Mouse (Mus musculus) neural tube, embryonic 14.5 days (tissue): ENCODE measurements at regions not wholly inside any gene's neighbourhood (a gene's known extent, or its start where the extent isn't known, plus 50 kb on each side); places are given as distances from the start of the nearest gene placed in this dataset. TPM values are rescaled to one million over a fixed set of nuclear protein-coding genes. Genes with fewer than 3 reads are reported as not detected.
"Not testable (repeated sequence)": the region's sequence is repeated elsewhere in the genome, so short reads cannot be mapped to it uniquely, and the experiment has no call there.

ENCODE experiments used
- ATAC-seq: fragments of 200-750 bp; cut with Nextera tagmentation; 2 replicates; pipeline ENCODE4 v1.8.0; 2017; ENCODE audit warnings: low read depth, mild to moderate bottlenecking, moderate TSS enrichment, moderate library complexity
- H3K27ac ChIP-seq: fragments of 300-500 bp; sonication (generic); 2 replicates; pipeline ENCODE4 v1.5.1; 2014; ENCODE audit warnings: low read depth, mild to moderate bottlenecking, control low read depth, low read length, moderate library complexity, mixed read lengths
- H3K27me3 ChIP-seq: fragments of 300-500 bp; sonication (generic); 2 replicates; pipeline ENCODE4 v1.6.1; 2014; ENCODE audit warnings: low read length; ENCODE audit not compliant: control insufficient read depth, insufficient read depth
- H3K36me3 ChIP-seq: fragments of 300-500 bp; sonication (generic); 2 replicates; pipeline ENCODE4 v1.6.1; 2014; ENCODE audit warnings: low read length, mixed read lengths; ENCODE audit not compliant: control insufficient read depth, insufficient read depth
- H3K4me1 ChIP-seq: fragments of 300-500 bp; sonication (generic); 2 replicates; pipeline ENCODE4 v1.6.1; 2014; ENCODE audit warnings: low read length; ENCODE audit not compliant: control insufficient read depth, insufficient read depth
- H3K4me2 ChIP-seq: fragments of 300-500 bp; sonication (generic); 2 replicates; pipeline ENCODE4 v1.6.1; 2014; ENCODE audit warnings: mild to moderate bottlenecking, low read depth, low read length, control low read depth
- H3K4me3 ChIP-seq: fragments of 300-500 bp; sonication (generic); 2 replicates; pipeline ENCODE4 v1.5.1; 2014; ENCODE audit warnings: low read depth, low read length, control low read depth, mixed read lengths
- H3K9ac ChIP-seq: fragments of 300-500 bp; sonication (generic); replicated peaks from 2 replicates; pipeline ENCODE4 v1.6.1; 2014; ENCODE audit warnings: low read depth, mild to moderate bottlenecking, control low read depth, low read length, mixed read lengths
- H3K9me3 ChIP-seq: fragments of 300-500 bp; sonication (generic); 2 replicates; pipeline ENCODE4 v1.6.1; 2016; ENCODE audit warnings: low read length; ENCODE audit not compliant: control insufficient read depth
- WGBS: fragments of 180-500 bp; shearing (Covaris S2); extraction: QIAGEN DNeasy Blood & Tissue Kit; methylation state at CpG from one replicate; pipeline ENCODE4 v1.1.7; 2014; 5-methylcytosine and 5-hydroxymethylcytosine counted together
- microRNA-seq: library from miRNA; unstranded; fragments of <30 nt; microRNA quantifications from one replicate; pipeline ENCODE4, GENCODE M21; 2016

DNA sequence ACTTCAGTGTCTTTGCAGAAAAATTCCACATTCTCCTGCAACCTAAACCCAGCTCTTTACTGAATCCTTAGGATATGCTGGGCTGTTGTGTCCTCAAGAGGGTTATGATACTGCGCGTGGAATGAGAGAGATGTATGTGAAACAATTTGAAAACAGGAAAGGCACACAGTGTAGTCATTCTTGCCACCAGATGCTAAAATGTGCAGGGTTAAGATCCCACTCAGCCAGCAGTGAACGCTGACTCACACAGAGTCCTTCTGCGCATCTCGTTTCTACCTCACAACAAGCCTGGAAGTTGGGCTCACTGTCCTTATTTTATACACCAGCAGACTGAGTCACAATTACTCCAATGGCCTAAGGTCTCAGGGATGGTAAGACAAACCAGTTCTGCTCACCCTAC is 59.9 kb upstream of the Max start:
- H3K4me3 ChIP-seq: no peak overlapping the region
- no peak overlapping the region for H3K9ac ChIP-seq
- peaks cover 8% of the 10 kb centered on the region; the same call in 1 of the 2 replicates for H3K4me1 ChIP-seq
- no peaks in the 10 kb centered on the region for H3K36me3 ChIP-seq
- H3K4me2 ChIP-seq: no peak overlapping the region
- H3K27me3 ChIP-seq: no peaks in the 10 kb centered on the region
- ATAC-seq: no peak
- H3K9me3 ChIP-seq: no peaks in the 10 kb centered on the region
- 78% methylated on average over 5 of the region's 5 CpGs for WGBS
- H3K27ac ChIP-seq: no peak overlapping the region

DNA sequence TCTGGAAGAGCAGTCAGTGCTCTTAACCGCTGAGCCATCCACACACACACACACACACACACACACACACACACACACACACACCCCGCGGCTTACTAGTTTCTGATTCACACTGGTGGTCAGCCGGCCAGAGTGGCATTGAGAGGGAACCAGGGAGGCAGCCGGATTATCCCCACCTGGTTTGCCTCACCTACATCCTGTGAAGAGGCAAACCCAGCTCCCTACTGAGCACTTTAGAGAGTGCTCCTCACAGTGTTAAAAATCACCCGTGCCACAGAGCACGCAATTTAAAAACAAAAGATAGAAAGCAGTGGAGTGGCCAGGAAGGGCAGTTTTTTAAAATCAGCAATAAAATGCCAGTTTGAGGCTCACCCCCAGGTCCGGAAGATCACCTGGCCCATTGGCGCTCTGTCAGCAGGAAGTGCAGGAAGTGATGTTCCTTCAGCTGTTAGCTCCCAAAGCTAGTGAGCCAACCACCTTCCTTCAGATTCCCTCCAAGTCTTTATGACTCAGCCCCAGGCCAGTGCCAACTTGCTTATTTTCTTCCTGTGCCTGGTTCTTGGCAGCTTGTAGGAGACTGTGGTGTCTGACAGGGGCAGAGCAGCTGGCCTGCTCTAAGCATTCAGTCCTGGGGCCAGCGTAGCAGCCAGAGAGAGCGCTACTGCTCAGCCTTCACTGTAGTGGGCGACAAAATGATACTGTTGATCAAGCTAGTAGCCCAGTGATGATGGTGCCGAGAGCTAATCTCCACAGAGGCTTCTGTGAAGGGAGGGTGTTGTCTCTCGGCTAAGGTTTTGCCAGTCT is 57.9 kb upstream of the Max start:
- H3K4me2 ChIP-seq: no peak overlapping the region
- no peak; the same call in 1 of the 2 replicates for ATAC-seq
- WGBS: 69% methylated on average over 14 of the region's 14 CpGs

DNA sequence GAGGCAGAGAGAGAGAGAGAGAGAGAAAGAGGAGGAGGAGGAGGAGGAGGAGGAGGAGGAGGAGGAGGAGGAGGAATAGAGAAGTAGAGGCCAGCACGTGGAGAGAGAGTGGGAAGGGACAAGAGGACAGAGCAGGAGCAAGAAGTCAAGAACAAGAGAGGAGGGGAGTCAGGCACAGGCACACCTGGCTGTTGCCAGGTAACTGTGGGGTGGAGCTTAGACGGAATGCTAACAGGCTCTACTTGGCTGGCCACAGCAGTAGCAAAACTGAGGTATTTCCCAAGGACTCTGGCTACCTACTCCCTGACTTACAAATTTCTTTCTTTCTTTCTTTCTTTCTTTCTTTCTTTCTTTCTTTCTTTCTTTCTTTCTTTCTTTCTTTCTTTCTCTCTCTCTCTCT is 57.1 kb upstream of the Max start:
- H3K4me1 ChIP-seq, H3K27me3 ChIP-seq, H3K27ac ChIP-seq, H3K4me3 ChIP-seq, H3K9me3 ChIP-seq, ATAC-seq, H3K9ac ChIP-seq, H3K36me3 ChIP-seq, H3K4me2 ChIP-seq: not testable (repeated sequence)
- WGBS: 56% methylated on average over 2 of the region's 2 CpGs

More for the DNA sequence above, 57.9 kb upstream of the Max start:
- no peak overlapping the region for H3K4me3 ChIP-seq
- no peaks in the 10 kb centered on the region for H3K27me3 ChIP-seq
- H3K9me3 ChIP-seq: no peaks in the 10 kb centered on the region
- no peak overlapping the region for H3K27ac ChIP-seq
- H3K36me3 ChIP-seq: no peaks in the 10 kb centered on the region
- no peak overlapping the region for H3K9ac ChIP-seq
- peaks cover 8% of the 10 kb centered on the region; the same call in 1 of the 2 replicates for H3K4me1 ChIP-seq

- WGBS: 70% methylated on average over 6 of the region's 6 CpGs
- Histone ChIP-seq H3K4me2 (no peak overlapping the region), H3K27me3 (no peaks in the 10 kb centered on the region), H3K4me3 (no peak overlapping the region), H3K27ac (no peak overlapping the region), H3K9ac (no peak overlapping the region), H3K9me3 (no peaks in the 10 kb centered on the region), H3K4me1 (peaks cover 8% of the 10 kb centered on the region; the same call in 1 of the 2 replicates), H3K36me3 (no peaks in the 10 kb centered on the region)
- ATAC-seq: no peak
Measured at GRCm38 (mm10) chr12:77018373-77018772, 56.4 kb upstream of the Max start.

- Histone ChIP-seq H3K9ac (no peak overlapping the region), H3K27ac (no peak overlapping the region), H3K4me2 (no peak overlapping the region), H3K4me1 (no peaks in the 10 kb centered on the region), H3K4me3 (no peak overlapping the region), H3K9me3 (no peaks in the 10 kb centered on the region), H3K36me3 (no peaks in the 10 kb centered on the region), H3K27me3 (no peaks in the 10 kb centered on the region)
- ATAC-seq: no peak
- 84% methylated on average over 2 of the region's 2 CpGs for WGBS
Measured at GRCm38 (mm10) chr12:77014908-77015307, 52.9 kb upstream of the Max start.

Small RNAs in the stretch of these regions (microRNA-seq; reads per million reads assigned to microRNA genes)
- not detected for gene Gm22696
